In genomic region chr10:77880305-77880704, GRCm38 (mm10) we compare ENCODE assay signal across 40 mouse cellular contexts. TPM values are rescaled to one million over a fixed set of nuclear protein-coding genes. Genes with fewer than 3 reads are reported as not detected.
DNase-seq lines count a peak whose midpoint lies in the region; ATAC-seq and TF ChIP-seq lines count a peak whose summit lies in the region.
"Had no signal": no experiment of that assay in that cellular context is flagged by ENCODE, and none has a peak within 500 bp of the region (broad histone marks: within the 10 kb centered on the region; RNA-seq: fewer than 3 reads in every experiment).

No protein-coding gene starts in this region.

- peak; percentile 53 for TF ChIP-seq CTCF in liver, adult 2 months (IDR thresholded peaks at IDR 0.05; ENCODE audit: low read depth, low read length)
- TF ChIP-seq CTCF in MEL (IDR thresholded peaks at IDR 0.05 in 2 of 3, conservative IDR thresholded peaks at IDR 0.05 in 1 of 3; ENCODE audit: control insufficient read depth in 1 of 3, insufficient read depth in 1 of 3, low read depth in 2 of 3, low read length in 3 of 3, poor library complexity in 1 of 3, severe bottlenecking in 1 of 3) = peak in 2 of 3 experiments; percentile 34 to 42; a peak in 4 of 6 replicates

- no peak for TF ChIP-seq POLR2A in liver, adult 2 months (IDR thresholded peaks at IDR 0.05; ENCODE audit: extremely low read depth, insufficient read depth, low read length)
- no peak for TF ChIP-seq POLR2A in MEL (IDR thresholded peaks at IDR 0.05; ENCODE audit: control insufficient read depth in 1 of 2, insufficient read depth in 1 of 2, low read depth in 1 of 2, low read length in 2 of 2, poor library complexity in 1 of 2)

- no peak overlapping the region for H3K27ac ChIP-seq in liver, adult 2 months (replicated peaks; ENCODE audit: insufficient read depth, low read depth, low read length)
- no peak overlapping the region for H3K27ac ChIP-seq in MEL (ENCODE audit: control insufficient read depth, low read depth, low read length)
- H3K27ac ChIP-seq: embryonic facial prominence, embryonic 13.5 days; forebrain, embryonic 10.5 days; forebrain, embryonic 15.5 days; gastrocnemius, adult 2 months; heart, embryonic 13.5 days; hindbrain, embryonic 14.5 days; liver, embryonic 15.5 days; midbrain, embryonic 15.5 days; stomach, embryonic 15.5 days had no signal

- no peaks in the 10 kb centered on the region for H3K9me3 ChIP-seq in MEL (replicated peaks; ENCODE audit: insufficient read depth, low read length)
- H3K9me3 ChIP-seq: embryonic facial prominence, embryonic 13.5 days; forebrain, embryonic 10.5 days; forebrain, embryonic 15.5 days; heart, embryonic 13.5 days; liver, embryonic 15.5 days; midbrain, embryonic 15.5 days; stomach, embryonic 15.5 days had no signal

- peak; percentile 62 for ATAC-seq in megakaryocyte, adult 5-6 weeks (ENCODE audit: poor library complexity, severe bottlenecking)
- ATAC-seq: forebrain, embryonic 15.5 days; intestine, postnatal 0 days; lung, postnatal 0 days; midbrain, embryonic 15.5 days; Patski had no signal

- no peaks in the 10 kb centered on the region for H3K36me3 ChIP-seq in liver, adult 2 months (ENCODE audit: control insufficient read depth, insufficient read depth, low read length)
- no peaks in the 10 kb centered on the region for H3K36me3 ChIP-seq in MEL (ENCODE audit: control insufficient read depth in 1 of 2, insufficient read depth in 2 of 2, low read length in 2 of 2)
- H3K36me3 ChIP-seq: embryonic facial prominence, embryonic 13.5 days; forebrain, embryonic 10.5 days; forebrain, embryonic 15.5 days; heart, embryonic 13.5 days; liver, embryonic 15.5 days; midbrain, embryonic 15.5 days; stomach, embryonic 15.5 days had no signal

- H3K4me1 ChIP-seq in liver, adult 2 months (ENCODE audit: control insufficient read depth, insufficient read depth, low read length) = no peaks in the 10 kb centered on the region
- H3K4me1 ChIP-seq in MEL (ENCODE audit: control insufficient read depth in 1 of 2, insufficient read depth in 2 of 2, low read length in 2 of 2) = 0 out of 4 replicates have a peak, but pooled peaks cover 0 to 2% of the 10 kb centered on the region in 2 experiments
- H3K4me1 ChIP-seq: embryonic facial prominence, embryonic 13.5 days; heart, embryonic 13.5 days; liver, embryonic 15.5 days; midbrain, embryonic 15.5 days; stomach, embryonic 15.5 days had no signal

- WGBS in liver, adult 2 months = 49% methylated on average over 3 of the region's 3 CpGs

- no peak overlapping the region for H3K4me3 ChIP-seq in liver, adult 2 months (ENCODE audit: insufficient read depth, low read depth, low read length)
- no peak overlapping the region for H3K4me3 ChIP-seq in MEL (ENCODE audit: control insufficient read depth in 1 of 2, insufficient read depth in 1 of 2, low read depth in 2 of 2, low read length in 2 of 2)
- H3K4me3 ChIP-seq: embryonic facial prominence, embryonic 13.5 days; forebrain, embryonic 10.5 days; forebrain, embryonic 15.5 days; gastrocnemius, adult 2 months; heart, embryonic 13.5 days; liver, embryonic 15.5 days; midbrain, embryonic 15.5 days; stomach, embryonic 15.5 days had no signal

- TF ChIP-seq EP300 in MEL (IDR thresholded peaks at IDR 0.05; ENCODE audit: low read depth in 1 of 2, low read length in 2 of 2) = no peak

- H3K27me3 ChIP-seq in liver, adult 2 months (ENCODE audit: control insufficient read depth, insufficient read depth, low read length) = no peaks in the 10 kb centered on the region
- no peaks in the 10 kb centered on the region for H3K27me3 ChIP-seq in MEL (ENCODE audit: control insufficient read depth in 1 of 2, insufficient read depth in 2 of 2, low read length in 2 of 2)
- H3K27me3 ChIP-seq: embryonic facial prominence, embryonic 13.5 days; forebrain, embryonic 15.5 days; heart, embryonic 13.5 days; liver, embryonic 15.5 days; midbrain, embryonic 15.5 days; stomach, embryonic 15.5 days had no signal

- peak; percentile 43 for TF ChIP-seq RAD21 in MEL (IDR thresholded peaks at IDR 0.05; ENCODE audit: low read depth, low read length)

- peak; percentile 26 for DNase-seq in liver, adult 2 months (ENCODE audit: extremely low read depth, low read depth, low spot score)
- no peak for DNase-seq in liver
- DNase-seq in 416B (ENCODE audit: low read depth) = peak; percentile 34
- DNase-seq in MEL (ENCODE audit: low read depth, low spot score) = peak; percentile 41
- no peak for DNase-seq in heart, adult 11 months
- DNase-seq in cerebellum, postnatal 36 days = no peak
- DNase-seq: adrenal gland, postnatal 10 days; B cell, adult 2 months; cerebellum, adult 11 months; cerebellum, adult 9-10 months; gastrocnemius, adult 2 months; gastrocnemius, postnatal 36 days; heart, postnatal 10 days; kidney, postnatal 25 days; lung, postnatal 4 days; thymus, postnatal 25 days had no signal

- H3K79me2 ChIP-seq in liver, adult 2 months (ENCODE audit: control insufficient read depth, insufficient read depth, low read length) = no peaks in the 10 kb centered on the region
- H3K79me2 ChIP-seq in MEL (ENCODE audit: control insufficient read depth, insufficient read depth, low read length, poor library complexity) = no peaks in the 10 kb centered on the region

- no peak overlapping the region for H3K9ac ChIP-seq in liver, adult 2 months (ENCODE audit: low read depth, low read length)
- no peak overlapping the region for H3K9ac ChIP-seq in MEL (ENCODE audit: control insufficient read depth, low read depth, low read length, poor library complexity, severe bottlenecking)
- H3K9ac ChIP-seq: embryonic facial prominence, embryonic 13.5 days; forebrain, embryonic 15.5 days; heart, embryonic 13.5 days; hindbrain, embryonic 14.5 days; liver, embryonic 15.5 days; midbrain, embryonic 15.5 days; stomach, embryonic 15.5 days had no signal

TF ChIP-seq in MEL, 35 proteins besides CTCF, POLR2A, EP300 and RAD21:
- no peak for TF ChIP-seq MAZ (IDR thresholded peaks at IDR 0.05; ENCODE audit: low read depth, low read length)
- TF ChIP-seq SMC3 (IDR thresholded peaks at IDR 0.05; ENCODE audit: low read depth, low read length) = 0 out of 2 replicates have a peak, but pooled peaks have one; percentile 17

RNA-seq across cellular contexts. Expression of gene Gm3285, which starts 18.5 kb away (rescaled TPM):
- total RNA-seq in liver, adult 2 months (2014; rRNA removed) = not detected in 2 replicates
- not detected in 2 replicates for polyA plus RNA-seq in liver, adult 2 months (2012; rRNA removed)
- total RNA-seq in MEL (2012; rRNA removed) = not detected in 2 replicates
- polyA plus RNA-seq in MEL (2012; ENCODE audit: insufficient read depth in 1 of 2, insufficient read length in 2 of 2, low read depth in 1 of 2, low replicate concordance in 2 of 2, missing spikeins in 1 of 2) = not detected
- not detected in 2 replicates for total RNA-seq in megakaryocyte, adult 5-6 weeks (2015)
- not detected in 2 replicates for total RNA-seq in megakaryocyte, adult 5-6 weeks (2017)
- total RNA-seq: adrenal gland, postnatal 10 days; ES-E14; gastrocnemius, adult 2 months; gastrocnemius, postnatal 36 days; heart, adult 8-10 months; heart, postnatal 10 days; hematopoietic stem cell, adult 5-6 weeks; layer of hippocampus, adult 18-20 months; layer of hippocampus, postnatal 25 days; left cerebral cortex, adult 8-10 months; left cerebral cortex, postnatal 36 days; neutrophil, adult 5-6 weeks had no signal
- polyA plus RNA-seq: embryonic facial prominence, embryonic 13.5 days; forebrain, embryonic 10.5 days; forebrain, embryonic 15.5 days; frontal cortex, adult 2 months; heart, embryonic 13.5 days; hindbrain, embryonic 14.5 days; intestine, postnatal 0 days; kidney, embryonic 14.5 days; liver, embryonic 15.5 days; lung, postnatal 0 days; midbrain, embryonic 15.5 days; neural tube, embryonic 11.5 days; Patski; stomach, embryonic 15.5 days had no signal

RNA-seq across cellular contexts. Expression of gene Lrrc3, which starts 22.0 kb away (rescaled TPM):
- total RNA-seq in liver, adult 2 months (2014; rRNA removed) = 20.9 and 26.7 TPM in 2 replicates
- polyA plus RNA-seq in liver, adult 2 months (2012; rRNA removed) = 57.0 and 64.1 TPM in 2 replicates
- total RNA-seq in MEL (2012; rRNA removed) = 0.10 and 0.15 TPM in 2 replicates
- under 1 TPM in 1 of 2 experiments, not detected in 1; 0.74 TPM for polyA plus RNA-seq in MEL (2012; ENCODE audit: insufficient read depth in 1 of 2, insufficient read length in 2 of 2, low read depth in 1 of 2, low replicate concordance in 2 of 2, missing spikeins in 1 of 2)
- 0.07 TPM in 1 of 2 replicates, not detected in the other for total RNA-seq in megakaryocyte, adult 5-6 weeks (2015)
- total RNA-seq in megakaryocyte, adult 5-6 weeks (2017) = not detected in 2 replicates
- total RNA-seq: hematopoietic stem cell, adult 5-6 weeks had no signal

RNA-seq across cellular contexts. Expression of gene Gm10318, which starts 27.6 kb away (rescaled TPM):
- total RNA-seq in liver, adult 2 months (2014; rRNA removed) = not detected in 2 replicates
- not detected in 2 replicates for polyA plus RNA-seq in liver, adult 2 months (2012; rRNA removed)
- not detected in 2 replicates for total RNA-seq in MEL (2012; rRNA removed)
- not detected for polyA plus RNA-seq in MEL (2012; ENCODE audit: insufficient read depth in 1 of 2, insufficient read length in 2 of 2, low read depth in 1 of 2, low replicate concordance in 2 of 2, missing spikeins in 1 of 2)
- total RNA-seq in megakaryocyte, adult 5-6 weeks (2015) = not detected in 2 replicates
- total RNA-seq in megakaryocyte, adult 5-6 weeks (2017) = not detected in 2 replicates
- total RNA-seq: adrenal gland, postnatal 10 days; ES-E14; gastrocnemius, adult 2 months; gastrocnemius, postnatal 36 days; heart, adult 8-10 months; heart, postnatal 10 days; hematopoietic stem cell, adult 5-6 weeks; layer of hippocampus, adult 18-20 months; layer of hippocampus, postnatal 25 days; left cerebral cortex, adult 8-10 months; left cerebral cortex, postnatal 36 days; neutrophil, adult 5-6 weeks had no signal
- polyA plus RNA-seq: embryonic facial prominence, embryonic 13.5 days; forebrain, embryonic 10.5 days; forebrain, embryonic 15.5 days; frontal cortex, adult 2 months; heart, embryonic 13.5 days; hindbrain, embryonic 14.5 days; intestine, postnatal 0 days; kidney, embryonic 14.5 days; limb, embryonic 14.5 days; liver, embryonic 15.5 days; lung, postnatal 0 days; midbrain, embryonic 15.5 days; neural tube, embryonic 11.5 days; Patski; stomach, embryonic 15.5 days had no signal

RNA-seq across cellular contexts. Expression of gene Gm36176, which starts 33.7 kb away (rescaled TPM):
- not detected in 2 replicates for total RNA-seq in liver, adult 2 months (2014; rRNA removed)
- polyA plus RNA-seq in liver, adult 2 months (2012; rRNA removed) = not detected in 2 replicates
- not detected in 2 replicates for total RNA-seq in MEL (2012; rRNA removed)
- not detected for polyA plus RNA-seq in MEL (2012; ENCODE audit: insufficient read depth in 1 of 2, insufficient read length in 2 of 2, low read depth in 1 of 2, low replicate concordance in 2 of 2, missing spikeins in 1 of 2)
- total RNA-seq in megakaryocyte, adult 5-6 weeks (2015) = not detected in 2 replicates
- total RNA-seq in megakaryocyte, adult 5-6 weeks (2017) = not detected in 2 replicates
- total RNA-seq: adrenal gland, postnatal 10 days; ES-E14; gastrocnemius, adult 2 months; gastrocnemius, postnatal 36 days; heart, adult 8-10 months; heart, postnatal 10 days; hematopoietic stem cell, adult 5-6 weeks; layer of hippocampus, adult 18-20 months; layer of hippocampus, postnatal 25 days; left cerebral cortex, adult 8-10 months; left cerebral cortex, postnatal 36 days; neutrophil, adult 5-6 weeks had no signal
- polyA plus RNA-seq: embryonic facial prominence, embryonic 13.5 days; forebrain, embryonic 10.5 days; forebrain, embryonic 15.5 days; frontal cortex, adult 2 months; heart, embryonic 13.5 days; hindbrain, embryonic 14.5 days; intestine, postnatal 0 days; kidney, embryonic 14.5 days; limb, embryonic 14.5 days; liver, embryonic 15.5 days; lung, postnatal 0 days; midbrain, embryonic 15.5 days; neural tube, embryonic 11.5 days; Patski; stomach, embryonic 15.5 days had no signal

RNA-seq across cellular contexts. Expression of gene Krtap10-10, which starts 44.6 kb away (rescaled TPM):
- not detected in 2 replicates for total RNA-seq in liver, adult 2 months (2014; rRNA removed)
- not detected in 2 replicates for polyA plus RNA-seq in liver, adult 2 months (2012; rRNA removed)
- not detected in 2 replicates for total RNA-seq in MEL (2012; rRNA removed)
- polyA plus RNA-seq in MEL (2012; ENCODE audit: insufficient read depth in 1 of 2, insufficient read length in 2 of 2, low read depth in 1 of 2, low replicate concordance in 2 of 2, missing spikeins in 1 of 2) = not detected
- not detected in 2 replicates for total RNA-seq in megakaryocyte, adult 5-6 weeks (2015)
- not detected in 2 replicates for total RNA-seq in megakaryocyte, adult 5-6 weeks (2017)
- total RNA-seq: adrenal gland, postnatal 10 days; ES-E14; gastrocnemius, adult 2 months; gastrocnemius, postnatal 36 days; heart, adult 8-10 months; heart, postnatal 10 days; hematopoietic stem cell, adult 5-6 weeks; layer of hippocampus, adult 18-20 months; layer of hippocampus, postnatal 25 days; left cerebral cortex, adult 8-10 months; left cerebral cortex, postnatal 36 days; neutrophil, adult 5-6 weeks had no signal
- polyA plus RNA-seq: embryonic facial prominence, embryonic 13.5 days; forebrain, embryonic 10.5 days; forebrain, embryonic 15.5 days; frontal cortex, adult 2 months; heart, embryonic 13.5 days; hindbrain, embryonic 14.5 days; intestine, postnatal 0 days; kidney, embryonic 14.5 days; liver, embryonic 15.5 days; lung, postnatal 0 days; midbrain, embryonic 15.5 days; neural tube, embryonic 11.5 days; Patski; stomach, embryonic 15.5 days had no signal

Comparison
In these comparisons a context has a peak if more than half of its experiments do, and no peak if none do; other contexts are left out.
1. DNase-seq: peak in liver, adult 2 months (single experiment), 416B (single experiment) and MEL (single experiment); none in liver (single experiment), heart, adult 11 months (single experiment) and cerebellum, postnatal 36 days (0 of 2).
2. RNA of gene Lrrc3, which starts 22.0 kb away (total RNA-seq): 20.9 to 26.7 TPM in liver, adult 2 months; 0.10 to 0.15 TPM in MEL and 0.07 TPM in megakaryocyte, adult 5-6 weeks; every median in the first group is over 10 times any median in the second.